Mouse (Mus musculus): ENCODE measurements around the gene Foxg1.

- TF ChIP-seq POLR2A (IDR thresholded peaks at IDR 0.05; ENCODE audit: borderline replicate concordance, extremely low read depth, low read depth, low read length) (no peak), CTCF (IDR thresholded peaks at IDR 0.05; ENCODE audit: insufficient read depth, low read length) (no peak)
Observed at GRCm38 (mm10) chr12:49379446-49379845, 3.0 kb upstream of the Foxg1 start.
